Mouse (Mus musculus) thymus, adult 2 months (tissue): ENCODE data around the gene Stag1.

Experiments
- CTCF ChIP-seq: fragments of 200-500 bp; IDR thresholded peaks from 2 replicates; pipeline ENCODE4 v1.5.1; 2012; ENCODE audit warnings: mild to moderate bottlenecking, control low read depth, low read length, moderate library complexity, borderline replicate concordance; ENCODE audit not compliant: control insufficient read depth, poor library complexity, insufficient read depth; ENCODE audit errors: extremely low read depth
- POLR2A ChIP-seq: fragments of 200-500 bp; IDR thresholded peaks from 2 replicates; pipeline ENCODE4 v1.6.1; 2012; ENCODE audit warnings: mild to moderate bottlenecking, low read length, control low read depth, moderate library complexity; ENCODE audit not compliant: control insufficient read depth, poor library complexity, insufficient read depth; ENCODE audit errors: extremely low read depth

DNA sequence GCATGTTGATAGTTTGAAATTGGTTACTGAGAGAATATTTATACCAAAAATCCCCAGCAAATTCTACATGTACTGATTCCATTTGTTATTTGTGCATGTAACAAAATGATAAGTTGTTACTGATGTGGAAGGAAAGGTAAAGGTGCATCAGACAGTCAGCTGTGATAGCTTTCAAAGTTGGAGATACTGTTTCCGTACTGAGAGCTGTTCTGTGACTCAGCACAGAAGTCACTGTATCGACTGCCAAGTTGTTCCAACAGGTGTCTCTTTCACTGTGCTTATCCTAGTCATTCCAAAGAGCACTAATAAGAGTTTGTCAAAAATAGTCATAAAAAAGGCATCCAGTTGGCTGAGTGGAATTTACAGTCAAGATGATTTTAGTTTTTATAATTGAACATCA lies 114.1 kb downstream of the Stag1 start:
- no peak for TF ChIP-seq POLR2A
- no peak for TF ChIP-seq CTCF
